Mouse (Mus musculus) brown adipose tissue, adult 24 weeks (tissue): Measurements from ENCODE around the gene Uox. TPM values are rescaled to one million over a fixed set of nuclear protein-coding genes. Genes with fewer than 3 reads are reported as not detected.

Experiments used
- H3K27ac ChIP-seq: fragments of 200-500 bp; replicated peaks from 2 replicates; pipeline ENCODE4 v1.5.1; 2012; ENCODE audit warnings: low read depth, mild to moderate bottlenecking, low read length
- H3K4me1 ChIP-seq: fragments of 200-500 bp; 2 replicates; pipeline ENCODE4 v1.6.1; 2012; ENCODE audit warnings: low read length, mixed read lengths; ENCODE audit not compliant: control insufficient read depth, insufficient read depth, insufficient read length
- H3K4me3 ChIP-seq: fragments of 200-500 bp; 2 replicates; pipeline ENCODE4 v1.5.1; 2012; ENCODE audit warnings: low read depth, mild to moderate bottlenecking, low read length, moderate library complexity; ENCODE audit not compliant: insufficient read depth
- polyA plus RNA-seq: library from polyadenylated mRNA; stranded (reverse); fragments of >200 nt; gene quantifications from 2 replicates; pipeline ENCODE4 v1.2.4, GENCODE M21; 2012; ENCODE audit not compliant: missing spikeins, insufficient read depth, insufficient read length

Gene Uox
- polyA plus RNA-seq = 1.4 TPM in 1 of 2 replicates, not detected in the other

DNA sequence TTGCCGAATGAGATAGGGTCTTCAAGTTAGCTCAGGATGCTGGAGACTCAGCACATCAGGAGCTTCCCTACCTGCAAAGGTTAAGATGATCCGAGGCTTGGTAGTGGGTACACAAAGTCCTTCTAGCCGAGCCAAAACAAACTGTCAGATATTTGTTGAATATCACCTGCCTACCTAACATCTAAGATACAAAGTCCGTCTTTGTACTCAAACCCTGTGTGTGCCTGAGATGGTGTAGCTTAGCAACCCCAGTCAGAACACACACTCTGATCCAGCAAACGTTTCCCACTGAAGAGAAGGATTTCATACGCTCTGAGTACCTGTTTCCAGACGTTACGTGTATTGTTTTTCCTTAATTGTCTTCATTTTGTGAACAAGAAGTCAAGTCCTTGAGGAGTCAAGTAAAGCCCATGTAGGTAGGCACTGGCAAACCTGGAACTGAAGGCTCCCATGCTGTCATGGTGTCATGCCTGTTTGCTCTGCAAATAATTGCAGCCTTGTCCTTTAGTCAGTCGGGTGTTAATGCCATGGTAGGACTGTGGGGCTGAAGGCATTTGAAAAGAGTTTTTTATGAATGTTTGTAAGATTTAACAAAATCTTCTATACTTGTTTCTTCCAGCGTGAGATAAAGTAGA, at the start of gene Uox:
Uox (plus strand) TSS at position 279 of the 635 bp plus-strand sequence.
- no peak within 1 kb of the TSS for H3K27ac ChIP-seq
- no peak within 1 kb of the TSS for H3K4me3 ChIP-seq
- H3K4me1 ChIP-seq = no peaks in the 10 kb centered on the region

GRCm38 (mm10) chr3:146520798-146521651, 49.2 kb upstream of the Uox start, which contains the start of gene Rpf1:
Gene Rpf1, minus strand, starts transcription at chr3:146521429.
- H3K27ac ChIP-seq = peak within 1 kb of the TSS; percentile 90
- peak within 1 kb of the TSS; percentile 98 for H3K4me3 ChIP-seq
- H3K4me1 ChIP-seq = no peaks in the 10 kb centered on the region

DNA sequence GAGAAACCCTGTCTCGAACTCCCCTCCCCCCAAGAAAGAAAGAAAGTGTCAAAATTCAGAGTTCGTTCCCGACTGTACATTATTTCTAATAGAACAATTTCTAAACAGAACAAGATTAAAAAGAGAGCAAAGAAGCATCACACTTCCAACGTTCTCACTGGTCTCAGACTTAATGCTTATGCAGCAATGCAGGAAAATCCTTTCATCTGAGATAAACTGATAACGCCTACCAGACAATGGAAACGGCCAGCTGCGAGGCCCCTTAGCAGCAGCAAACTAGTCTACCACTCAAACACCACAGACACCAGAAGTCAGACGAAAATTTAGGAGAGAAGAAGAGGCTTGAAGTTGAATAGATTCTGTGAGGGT, 48.6 kb upstream of the Uox start:
- peak overlapping the region; percentile 83 for H3K27ac ChIP-seq
- no peaks in the 10 kb centered on the region for H3K4me1 ChIP-seq
- peak overlapping the region; percentile 98 for H3K4me3 ChIP-seq

GRCm38 (mm10) chr3:146528335-146528734, 41.9 kb upstream of the Uox start:
- no peaks in the 10 kb centered on the region for H3K4me1 ChIP-seq
- no peak overlapping the region for H3K4me3 ChIP-seq
- no peak overlapping the region for H3K27ac ChIP-seq

DNA sequence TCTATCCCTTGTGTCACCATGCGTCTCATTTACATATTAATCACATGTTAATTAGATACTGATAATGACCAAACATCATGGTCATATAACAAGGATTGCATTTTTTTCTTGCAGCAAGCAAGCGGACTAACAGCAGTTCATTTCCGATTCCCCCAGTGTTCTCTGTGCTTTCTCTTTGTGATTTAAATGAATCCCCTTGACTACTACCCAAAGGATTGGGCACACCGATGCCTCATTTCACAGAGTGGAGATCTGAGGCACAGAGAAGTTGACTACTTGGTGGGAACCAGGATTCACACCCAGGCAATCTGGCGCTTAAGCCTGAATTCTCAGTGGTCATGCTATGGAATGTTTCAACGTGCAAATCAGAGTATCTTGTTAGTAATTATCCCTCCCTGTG, 35.2 kb upstream of the Uox start:
- Histone ChIP-seq H3K4me3 (no peak overlapping the region), H3K27ac (no peak overlapping the region)

DNA sequence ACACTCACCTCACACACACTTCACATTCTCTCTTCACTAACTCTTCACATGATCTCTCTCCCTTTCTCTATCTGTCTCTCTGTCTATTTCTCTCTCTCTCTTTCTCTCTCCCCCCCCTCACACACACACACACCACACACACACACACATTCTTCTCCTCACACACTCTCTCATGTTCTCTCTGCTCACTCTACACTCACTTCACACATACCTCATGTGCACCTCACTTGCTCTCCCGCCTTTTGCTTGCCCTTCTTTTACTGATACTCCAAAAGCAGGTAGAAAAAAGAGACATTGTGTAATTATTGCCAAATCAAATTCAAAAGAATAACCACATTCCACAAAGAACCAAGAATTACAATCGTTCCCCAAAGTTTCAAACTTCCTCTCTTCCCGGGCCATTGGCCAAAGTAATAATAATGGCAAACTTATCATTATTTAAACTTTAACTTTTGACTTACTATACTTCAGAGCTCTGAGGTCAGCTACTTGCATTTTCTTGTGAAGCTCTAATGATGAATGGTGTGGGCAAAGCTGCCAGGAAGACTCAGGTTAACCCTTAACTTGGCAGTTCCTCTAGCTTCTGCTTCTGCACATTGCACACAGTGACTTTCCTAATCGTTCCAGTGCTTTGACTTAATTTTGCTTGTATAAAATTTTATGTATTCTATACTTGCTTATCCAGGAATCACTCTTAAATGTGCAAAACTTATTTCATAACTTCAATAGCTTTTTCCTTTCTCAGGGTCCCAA, 29.5 kb upstream of the Uox start:
- H3K4me3 ChIP-seq = no peak overlapping the region
- H3K4me1 ChIP-seq = no peaks in the 10 kb centered on the region
- H3K27ac ChIP-seq = no peak overlapping the region

More for the DNA sequence above, 35.2 kb upstream of the Uox start:
- no peaks in the 10 kb centered on the region for H3K4me1 ChIP-seq

GRCm38 (mm10) chr3:146543632-146544031, 26.6 kb upstream of the Uox start:
- Histone ChIP-seq H3K4me3 (no peak overlapping the region), H3K4me1 (no peaks in the 10 kb centered on the region), H3K27ac (no peak overlapping the region)

DNA sequence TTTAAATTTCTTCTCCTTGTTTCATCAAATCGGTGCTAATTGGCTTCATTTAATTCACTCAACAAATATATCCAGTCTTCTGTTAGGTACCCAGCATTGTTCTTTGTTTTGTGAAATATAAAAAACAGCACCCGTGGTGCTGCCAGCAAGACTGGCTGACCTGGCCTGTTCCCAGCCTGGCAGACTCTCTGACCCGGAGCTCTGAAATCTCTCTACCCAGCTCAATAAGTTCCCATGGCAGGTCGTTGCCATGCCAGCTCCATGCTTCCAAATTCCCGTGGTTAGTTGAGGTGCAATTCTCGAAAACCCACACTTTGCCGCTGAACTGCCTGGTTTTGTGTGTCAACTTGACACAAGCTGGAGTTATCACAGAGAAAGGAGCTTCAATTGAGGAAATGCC, 15.4 kb upstream of the Uox start:
- H3K4me1 ChIP-seq = no peaks in the 10 kb centered on the region
- H3K27ac ChIP-seq = no peak overlapping the region
- no peak overlapping the region for H3K4me3 ChIP-seq

DNA sequence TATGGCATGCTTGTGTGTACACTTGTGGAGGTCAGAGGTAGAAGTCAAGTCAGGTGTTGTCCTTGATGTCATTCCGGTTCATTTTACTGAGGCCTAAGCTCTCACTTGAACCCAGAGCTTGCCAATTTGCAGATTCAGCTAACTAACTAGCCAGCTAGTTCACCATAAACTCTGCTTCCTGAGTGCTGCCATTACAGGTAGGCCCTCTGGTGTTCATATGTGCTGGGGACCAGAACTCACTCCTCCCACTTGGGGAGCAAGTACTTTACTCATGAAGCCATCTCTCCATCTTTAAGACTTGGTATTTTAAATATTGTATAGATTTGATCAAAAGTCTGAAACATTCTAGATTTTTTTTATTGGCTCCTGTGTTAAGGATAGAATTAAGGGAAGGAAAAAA, 13.7 kb upstream of the Uox start:
- Histone ChIP-seq H3K4me1 (no peaks in the 10 kb centered on the region), H3K27ac (no peak overlapping the region), H3K4me3 (no peak overlapping the region)

DNA sequence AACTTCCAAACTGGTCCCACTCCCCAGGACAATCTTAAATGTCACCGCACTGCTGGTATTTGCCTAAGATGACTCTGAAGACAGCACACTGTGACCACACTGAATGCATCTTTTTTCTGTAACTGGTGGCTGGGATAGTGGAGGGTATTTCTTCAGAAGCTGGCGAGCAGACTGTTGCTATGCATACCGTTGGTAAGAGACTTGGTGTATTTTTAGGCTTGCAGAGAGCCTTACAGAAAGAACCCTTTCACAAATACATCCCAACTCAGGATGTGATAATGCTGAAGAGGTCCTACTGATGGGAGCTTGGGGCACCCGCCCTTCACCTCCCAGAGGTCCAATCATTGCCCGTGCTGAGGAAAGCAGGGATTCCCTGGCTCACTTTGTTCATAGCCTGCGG, 12.7 kb upstream of the Uox start:
- Histone ChIP-seq H3K4me1 (no peaks in the 10 kb centered on the region), H3K4me3 (no peak overlapping the region), H3K27ac (no peak overlapping the region)

DNA sequence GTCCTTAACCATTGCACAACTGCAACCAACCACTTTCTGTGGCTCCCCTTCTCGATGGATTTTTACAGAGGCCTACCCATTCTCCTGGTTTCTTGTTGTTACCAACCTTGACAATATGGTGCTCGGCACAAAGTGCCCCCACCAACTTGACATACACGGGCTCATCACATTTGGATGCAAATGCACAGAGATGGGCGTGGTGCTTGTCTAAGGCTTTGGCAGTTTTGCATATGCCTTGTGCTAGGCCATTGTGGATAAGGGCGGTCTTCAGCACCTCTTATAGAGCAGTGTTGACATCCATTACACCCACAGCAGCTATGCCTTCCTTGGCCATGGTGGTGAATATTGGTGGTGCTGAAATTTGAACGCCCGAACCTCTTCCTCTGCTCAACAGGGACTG, 7.3 kb upstream of the Uox start:
- no peak overlapping the region for H3K4me3 ChIP-seq
- H3K4me1 ChIP-seq = no peaks in the 10 kb centered on the region
- H3K27ac ChIP-seq = no peak overlapping the region

DNA sequence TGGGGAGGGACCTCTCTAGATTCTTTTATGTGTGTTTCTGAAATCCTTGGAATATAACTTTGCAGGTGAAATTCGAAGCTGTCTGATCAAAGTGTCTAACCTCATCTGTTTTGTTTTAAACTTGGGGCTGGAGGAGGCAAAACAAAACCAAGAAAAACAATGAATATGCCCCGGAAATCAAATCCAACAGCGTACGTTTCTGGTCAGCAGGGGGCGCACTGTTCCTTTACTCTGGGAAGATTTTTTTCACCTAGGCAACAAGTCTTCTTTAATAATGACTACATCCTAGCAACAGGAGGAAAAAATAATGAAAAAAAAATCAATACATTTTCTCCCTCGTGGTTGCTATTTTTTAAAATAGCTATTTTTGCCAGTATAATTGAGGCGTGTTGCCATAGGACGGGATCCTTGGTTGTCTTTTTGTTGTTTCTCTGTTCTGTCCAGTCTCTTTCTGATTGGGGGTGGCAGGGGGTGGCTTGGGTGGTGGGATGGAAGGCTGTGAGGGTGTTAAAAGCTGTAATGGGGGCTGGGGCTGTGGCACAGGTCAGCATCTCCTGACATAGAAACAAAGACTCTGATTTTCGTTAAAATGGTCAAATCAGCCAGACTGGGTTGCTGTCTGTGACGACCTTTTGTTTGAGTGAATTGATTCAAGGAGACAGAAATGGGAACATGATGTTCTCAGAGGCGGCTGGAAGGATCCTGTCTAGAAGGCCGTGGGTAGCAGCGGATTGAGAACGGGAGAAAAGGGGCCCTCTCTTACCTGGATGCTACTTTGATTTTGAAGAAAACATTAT, 5.8 kb upstream of the Uox start:
- Histone ChIP-seq H3K27ac (no peak overlapping the region), H3K4me1 (no peaks in the 10 kb centered on the region), H3K4me3 (no peak overlapping the region)

DNA sequence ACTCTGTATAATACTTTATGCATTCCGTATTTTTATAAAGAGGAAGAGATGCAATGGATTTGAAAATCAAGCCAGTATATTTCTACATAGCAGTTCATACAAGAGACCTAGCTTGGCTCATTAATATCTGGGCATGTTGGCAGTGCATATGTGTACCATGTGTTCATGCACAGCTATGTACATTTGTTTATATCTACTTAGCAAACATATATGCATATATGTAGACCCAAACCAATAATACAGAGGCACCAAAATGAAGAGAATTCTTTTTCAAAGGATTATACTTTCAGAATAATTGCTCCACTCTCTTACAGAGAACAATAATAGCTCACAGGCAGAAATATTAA, 5.2 kb upstream of the Uox start:
- Histone ChIP-seq H3K4me3 (no peak overlapping the region), H3K27ac (no peak overlapping the region), H3K4me1 (no peaks in the 10 kb centered on the region)

DNA sequence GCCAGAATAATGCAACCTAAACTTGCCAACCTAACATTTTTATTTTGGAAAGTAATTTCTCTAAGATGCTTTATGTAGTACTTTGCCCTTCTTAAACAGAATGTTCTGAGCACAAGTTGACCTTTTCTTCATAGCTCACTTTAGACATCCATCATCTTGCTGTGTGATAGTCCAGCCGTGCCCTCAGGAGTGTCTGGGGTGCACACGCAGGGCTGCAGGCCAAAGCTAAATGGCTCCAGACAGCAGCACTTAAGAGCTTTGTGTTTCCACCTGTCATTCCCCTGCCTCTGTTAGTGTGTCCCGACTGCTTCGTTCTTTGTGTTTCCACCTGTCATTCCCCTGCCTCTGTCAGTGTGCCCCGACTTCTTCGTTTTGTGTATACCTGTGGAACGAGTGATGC, 2.9 kb upstream of the Uox start:
- Histone ChIP-seq H3K4me3 (no peak overlapping the region), H3K27ac (no peak overlapping the region), H3K4me1 (no peaks in the 10 kb centered on the region)
